Mouse (Mus musculus) cerebellum, adult 2 months (tissue): Measurements from ENCODE around the gene Tshz3. TPM values are rescaled to one million over a fixed set of nuclear protein-coding genes. Genes with fewer than 3 reads are reported as not detected.

Source experiments
- DNase-seq, 2 experiments: peaks; one replicate each; pipeline ENCODE4 v3.0.0; 2021
- H3K27ac ChIP-seq: fragments of 200-500 bp; 2 replicates; pipeline ENCODE4 v1.5.1; 2012; ENCODE audit warnings: low read length, control low read depth, inconsistent platforms; ENCODE audit not compliant: insufficient read depth
- H3K27me3 ChIP-seq: fragments of 200-500 bp; 2 replicates; pipeline ENCODE4 v1.6.1; 2012; ENCODE audit warnings: inconsistent platforms, mild to moderate bottlenecking, low read length, moderate library complexity; ENCODE audit not compliant: control insufficient read depth, insufficient read depth
- H3K4me1 ChIP-seq: fragments of 200-500 bp; 2 replicates; pipeline ENCODE4 v1.6.1; 2011; ENCODE audit warnings: low read length; ENCODE audit not compliant: control insufficient read depth, insufficient read depth
- H3K4me3 ChIP-seq: fragments of 200-500 bp; replicated peaks from 2 replicates; pipeline ENCODE3; 2011; ENCODE audit warnings: mild to moderate bottlenecking, low read depth, low read length, control low read depth; ENCODE audit not compliant: insufficient read depth
- CTCF ChIP-seq: fragments of 200-500 bp; IDR thresholded peaks from 2 replicates; pipeline ENCODE4 v1.5.1; 2011; ENCODE audit warnings: low read depth, mild to moderate bottlenecking, control low read depth, low read length, moderate library complexity, borderline replicate concordance; ENCODE audit not compliant: insufficient read depth
- POLR2A ChIP-seq: fragments of 200-500 bp; IDR thresholded peaks from 2 replicates; pipeline ENCODE4 v1.6.1; 2011; ENCODE audit warnings: low read length, control low read depth, borderline replicate concordance; ENCODE audit not compliant: insufficient read depth
- WGBS: fragments of 180-500 bp; shearing (Covaris S2); methylation state at CpG from one replicate; pipeline ENCODE4 v1.1.7; 2018; 5-methylcytosine and 5-hydroxymethylcytosine counted together
- polyA plus RNA-seq: library from polyadenylated mRNA; depleted of rRNA; stranded (reverse); fragments of >200 nt; gene quantifications from 2 replicates; pipeline ENCODE4 v1.2.3, GENCODE M21; 2012

Gene Tshz3
- polyA plus RNA-seq, 1 experiment = 12.5 TPM

- no peaks in the 10 kb centered on the region; the same call in 1 of the 2 replicates for H3K27me3 ChIP-seq
- TF ChIP-seq POLR2A (no peak), CTCF (no peak)
- no peak overlapping the region for H3K27ac ChIP-seq
- 0 out of 2 replicates have a peak, but pooled peaks cover 5% of the 10 kb centered on the region for H3K4me1 ChIP-seq
- DNase-seq = no peak
- no peak overlapping the region for H3K4me3 ChIP-seq
- WGBS = 3% methylated on average over 14 of the region's 14 CpGs
These were observed 6.3 kb upstream of the Tshz3 start for GRCm38 (mm10) chr7:36691617-36692016.

GRCm38 (mm10) chr7:36692381-36692780 lies 5.5 kb upstream of the Tshz3 start:
- 32% methylated on average over 5 of the region's 5 CpGs for WGBS
- Histone ChIP-seq H3K27me3 (no peaks in the 10 kb centered on the region; the same call in 1 of the 2 replicates), H3K4me1 (0 out of 2 replicates have a peak, but pooled peaks cover 5% of the 10 kb centered on the region), H3K4me3 (no peak overlapping the region), H3K27ac (no peak overlapping the region)
- no peak for DNase-seq
- no peak for TF ChIP-seq POLR2A
- TF ChIP-seq CTCF = no peak

GRCm38 (mm10) chr7:36693081-36693480 lies 4.8 kb upstream of the Tshz3 start:
- DNase-seq = no peak
- Histone ChIP-seq H3K4me1 (0 out of 2 replicates have a peak, but pooled peaks cover 5% of the 10 kb centered on the region), H3K27me3 (no peaks in the 10 kb centered on the region; the same call in 1 of the 2 replicates), H3K27ac (no peak overlapping the region), H3K4me3 (no peak overlapping the region)
- WGBS = 83% methylated on average over 3 of the region's 3 CpGs
- TF ChIP-seq POLR2A = no peak
- no peak for TF ChIP-seq CTCF

- H3K4me1 ChIP-seq = 0 out of 2 replicates have a peak, but pooled peaks cover 5% of the 10 kb centered on the region
- TF ChIP-seq CTCF = no peak
- TF ChIP-seq POLR2A = no peak
- H3K27me3 ChIP-seq = no peaks in the 10 kb centered on the region; the same call in 1 of the 2 replicates
- no peak for DNase-seq
- WGBS = 64% methylated on average over 7 of the region's 7 CpGs
- H3K4me3 ChIP-seq = no peak overlapping the region
- H3K27ac ChIP-seq = no peak overlapping the region
These were observed 3.2 kb upstream of the Tshz3 start for GRCm38 (mm10) chr7:36694642-36695191.

GRCm38 (mm10) chr7:36695276-36695675 lies 2.6 kb upstream of the Tshz3 start:
- no peak for DNase-seq
- Histone ChIP-seq H3K27ac (no peak overlapping the region), H3K4me3 (peak overlapping the region; percentile 93), H3K27me3 (no peaks in the 10 kb centered on the region; the same call in 1 of the 2 replicates), H3K4me1 (0 out of 2 replicates have a peak, but pooled peaks cover 5% of the 10 kb centered on the region)
- 9% methylated on average over 25 of the region's 25 CpGs for WGBS
- TF ChIP-seq POLR2A (no peak), CTCF (no peak)

GRCm38 (mm10) chr7:36695791-36696241 lies 2.1 kb upstream of the Tshz3 start:
- H3K27ac ChIP-seq = no peak overlapping the region
- TF ChIP-seq POLR2A = no peak
- no peak for TF ChIP-seq CTCF
- peak; percentile 40 to 65 for DNase-seq
- H3K4me3 ChIP-seq = peak overlapping the region; percentile 93
- 0 out of 2 replicates have a peak, but pooled peaks cover 5% of the 10 kb centered on the region for H3K4me1 ChIP-seq
- under 1% methylated on average over 42 of the region's 42 CpGs for WGBS
- no peaks in the 10 kb centered on the region; the same call in 1 of the 2 replicates for H3K27me3 ChIP-seq

GRCm38 (mm10) chr7:36696406-36697117 lies 1.4 kb upstream of the Tshz3 start:
- DNase-seq = peak; percentile 68 to 74

GRCm38 (mm10) chr7:36697118-36697855 lies 631 bp upstream of the Tshz3 start:
- H3K27ac ChIP-seq = 0 out of 2 replicates have a peak overlapping the region, but pooled peaks have one; percentile 48

More at GRCm38 (mm10) chr7:36696406-36697117, 1.4 kb upstream of the Tshz3 start:
- Histone ChIP-seq H3K4me1 (0 out of 2 replicates have a peak, but pooled peaks cover 5% of the 10 kb centered on the region), H3K4me3 (peak overlapping the region; percentile 93), H3K27ac (no peak overlapping the region), H3K27me3 (no peaks in the 10 kb centered on the region)
- TF ChIP-seq CTCF = no peak
- TF ChIP-seq POLR2A = no peak
- under 1% methylated on average over 61 of the region's 62 CpGs for WGBS

More at GRCm38 (mm10) chr7:36697118-36697855, 631 bp upstream of the Tshz3 start:
- WGBS = 1% methylated on average over 37 of the region's 62 CpGs
- 0 out of 2 replicates have a peak, but pooled peaks cover 5% of the 10 kb centered on the region for H3K4me1 ChIP-seq
- TF ChIP-seq POLR2A (no peak), CTCF (no peak)
- DNase-seq = peak; percentile 64 to 69
- no peaks in the 10 kb centered on the region for H3K27me3 ChIP-seq
- H3K4me3 ChIP-seq = peak overlapping the region; percentile 93
